Mouse (Mus musculus): ENCODE measurements at regions not wholly inside any gene's neighbourhood (a gene's known extent, or its start where the extent isn't known, plus 50 kb on each side); places are given as distances from the start of the nearest gene placed in this dataset.

GRCm38 (mm10) chr1:157655446-157655845, 148.9 kb downstream of the Sec16b start:
- TF ChIP-seq CTCF (IDR thresholded peaks at IDR 0.05; ENCODE audit: control insufficient read depth, insufficient read depth, insufficient read length) (no peak), MYOG (IDR thresholded peaks at IDR 0.05; ENCODE audit: control insufficient read depth, extremely low read depth, insufficient read length) (no peak), MAX (IDR thresholded peaks at IDR 0.05) (no peak), USF1 (IDR thresholded peaks at IDR 0.05; ENCODE audit: low read depth) (no peak), MYOD1 (IDR thresholded peaks at IDR 0.05; ENCODE audit: control insufficient read depth, insufficient read length, low read depth) (no peak), CEBPB (IDR thresholded peaks at IDR 0.05; ENCODE audit: low read depth) (no peak)
